Mouse (Mus musculus): Measurements from ENCODE around the gene Gm2115.

GRCm38 (mm10) chr7:84596633-84597032 is 67.9 kb downstream of the Gm2115 start:
- TF ChIP-seq CTCF (IDR thresholded peaks at IDR 0.05; ENCODE audit: low read depth, low read length) (no peak), POLR2AphosphoS5 (IDR thresholded peaks at IDR 0.05; ENCODE audit: insufficient replicate concordance, low read depth, low read length) (no peak), GATA1 (IDR thresholded peaks at IDR 0.05; ENCODE audit: borderline replicate concordance, low read length) (no peak)
